Mouse (Mus musculus) urinary bladder, postnatal 10 days (tissue): ENCODE measurements around the gene Sez6l.

Source experiments
- DNase-seq: peaks from one replicate; pipeline ENCODE4 v3.0.0; 2022; ENCODE audit warnings: low spot score

Gene Sez6l

GRCm38 (mm10) chr5:112576993-112577670 lies at the start of gene Sez6l:
Gene Sez6l, minus strand, starts transcription at chr5:112577185.
- DNase-seq = no peak

- DNase-seq = no peak
Observed at GRCm38 (mm10) chr5:112625555-112626160, 48.7 kb upstream of the Sez6l start.

- DNase-seq = no peak
Observed at GRCm38 (mm10) chr5:112622946-112623345, 46.0 kb upstream of the Sez6l start.

GRCm38 (mm10) chr5:112620256-112620655 lies 43.3 kb upstream of the Sez6l start:
- no peak for DNase-seq

- no peak for DNase-seq
Observed at GRCm38 (mm10) chr5:112619344-112619743, 42.4 kb upstream of the Sez6l start.

GRCm38 (mm10) chr5:112617602-112618247 lies 40.7 kb upstream of the Sez6l start:
- DNase-seq = no peak

GRCm38 (mm10) chr5:112615946-112616617 lies 39.1 kb upstream of the Sez6l start:
- DNase-seq = no peak

GRCm38 (mm10) chr5:112607867-112608516 lies 31.0 kb upstream of the Sez6l start:
- no peak for DNase-seq

- no peak for DNase-seq
Observed at GRCm38 (mm10) chr5:112607119-112607518, 30.1 kb upstream of the Sez6l start.

- no peak for DNase-seq
Observed at GRCm38 (mm10) chr5:112605371-112605770, 28.4 kb upstream of the Sez6l start.

- no peak for DNase-seq
Observed at GRCm38 (mm10) chr5:112604251-112604650, 27.3 kb upstream of the Sez6l start.

GRCm38 (mm10) chr5:112603594-112603993 lies 26.6 kb upstream of the Sez6l start:
- no peak for DNase-seq

- no peak for DNase-seq
Observed at GRCm38 (mm10) chr5:112600309-112600939, 23.4 kb upstream of the Sez6l start.

- no peak for DNase-seq
Observed at GRCm38 (mm10) chr5:112599538-112600308, 22.7 kb upstream of the Sez6l start.

- DNase-seq = no peak
Observed at GRCm38 (mm10) chr5:112597876-112598275, 20.9 kb upstream of the Sez6l start.

- no peak for DNase-seq
Observed at GRCm38 (mm10) chr5:112597307-112597706, 20.3 kb upstream of the Sez6l start.

- no peak for DNase-seq
Observed at GRCm38 (mm10) chr5:112596729-112597128, 19.7 kb upstream of the Sez6l start.

- no peak for DNase-seq
Observed at GRCm38 (mm10) chr5:112595701-112596632, 19.0 kb upstream of the Sez6l start.

GRCm38 (mm10) chr5:112591706-112592105 lies 14.7 kb upstream of the Sez6l start:
- DNase-seq = no peak

- no peak for DNase-seq
Observed at GRCm38 (mm10) chr5:112586071-112586470, 9.1 kb upstream of the Sez6l start.
